Mouse (Mus musculus) hindbrain, embryonic 11.5 days (tissue): ENCODE measurements around the gene 1600014C23Rik. TPM values are rescaled to one million over a fixed set of nuclear protein-coding genes. Genes with fewer than 3 reads are reported as not detected.

Source experiments
- ATAC-seq: fragments of 200-750 bp; cut with Nextera tagmentation; 2 replicates; pipeline ENCODE4 v1.8.0; 2017; ENCODE audit warnings: mild to moderate bottlenecking, moderate TSS enrichment, moderate library complexity; ENCODE audit not compliant: low FRiP score
- DNase-seq: peaks from one replicate; pipeline ENCODE4 v3.0.0-alpha.2; 2015; ENCODE audit warnings: low spot score
- H3K27ac ChIP-seq: fragments of 300-500 bp; sonication (generic); 2 replicates; pipeline ENCODE4 v1.5.1; 2014; ENCODE audit warnings: mild to moderate bottlenecking, low read depth, low read length
- H3K27me3 ChIP-seq: fragments of 300-500 bp; sonication (generic); 2 replicates; pipeline ENCODE4 v1.6.1; 2014; ENCODE audit warnings: mild to moderate bottlenecking, low read length, moderate library complexity, mixed read lengths; ENCODE audit not compliant: control insufficient read depth, insufficient read depth
- H3K36me3 ChIP-seq: fragments of 300-500 bp; sonication (generic); 2 replicates; pipeline ENCODE4 v1.6.1; 2014; ENCODE audit warnings: mild to moderate bottlenecking, low read length, moderate library complexity, mixed read lengths; ENCODE audit not compliant: control insufficient read depth, insufficient read depth
- H3K4me1 ChIP-seq: fragments of 300-500 bp; sonication (generic); replicated peaks from 2 replicates; pipeline ENCODE4 v1.6.1; 2014; ENCODE audit warnings: low read length, mixed read lengths; ENCODE audit not compliant: control insufficient read depth, insufficient read depth
- H3K4me2 ChIP-seq: fragments of 300-500 bp; sonication (generic); replicated peaks from 2 replicates; pipeline ENCODE4 v1.6.1; 2014; ENCODE audit warnings: mild to moderate bottlenecking, low read depth, low read length
- H3K4me3 ChIP-seq: fragments of 300-500 bp; sonication (generic); 2 replicates; pipeline ENCODE4 v1.5.1; 2014; ENCODE audit warnings: low read depth, low read length
- H3K9ac ChIP-seq: fragments of 300-500 bp; sonication (generic); 2 replicates; pipeline ENCODE4 v1.6.1; 2014; ENCODE audit warnings: low read depth, low read length
- H3K9me3 ChIP-seq: fragments of 300-500 bp; sonication (generic); 2 replicates; pipeline ENCODE4 v1.6.1; 2016; ENCODE audit warnings: low read length; ENCODE audit not compliant: control insufficient read depth
- WGBS: fragments of 180-500 bp; shearing (Covaris S2); extraction: QIAGEN DNeasy Blood & Tissue Kit; methylation state at CpG from one replicate; pipeline ENCODE4 v1.1.7; 2014; 5-methylcytosine and 5-hydroxymethylcytosine counted together
- polyA plus RNA-seq: library from polyadenylated mRNA; unstranded; fragments of >200 nt; fragmentation: Nextera tagmentation; extraction: Ambion mirVana; gene quantifications from 2 replicates; pipeline ENCODE4 v1.2.1, GENCODE M21; 2014

Gene 1600014C23Rik
- polyA plus RNA-seq, 1 experiment from 2014 or later = 0.37 TPM

GRCm38 (mm10) chr17:45686093-45686619 lies 47.5 kb downstream of the 1600014C23Rik start, which contains the start of gene Mrpl14:
TSS of gene Mrpl14 (plus strand) at chr17:45686322.
- H3K36me3 ChIP-seq = no peaks in the 10 kb centered on the region

DNA sequence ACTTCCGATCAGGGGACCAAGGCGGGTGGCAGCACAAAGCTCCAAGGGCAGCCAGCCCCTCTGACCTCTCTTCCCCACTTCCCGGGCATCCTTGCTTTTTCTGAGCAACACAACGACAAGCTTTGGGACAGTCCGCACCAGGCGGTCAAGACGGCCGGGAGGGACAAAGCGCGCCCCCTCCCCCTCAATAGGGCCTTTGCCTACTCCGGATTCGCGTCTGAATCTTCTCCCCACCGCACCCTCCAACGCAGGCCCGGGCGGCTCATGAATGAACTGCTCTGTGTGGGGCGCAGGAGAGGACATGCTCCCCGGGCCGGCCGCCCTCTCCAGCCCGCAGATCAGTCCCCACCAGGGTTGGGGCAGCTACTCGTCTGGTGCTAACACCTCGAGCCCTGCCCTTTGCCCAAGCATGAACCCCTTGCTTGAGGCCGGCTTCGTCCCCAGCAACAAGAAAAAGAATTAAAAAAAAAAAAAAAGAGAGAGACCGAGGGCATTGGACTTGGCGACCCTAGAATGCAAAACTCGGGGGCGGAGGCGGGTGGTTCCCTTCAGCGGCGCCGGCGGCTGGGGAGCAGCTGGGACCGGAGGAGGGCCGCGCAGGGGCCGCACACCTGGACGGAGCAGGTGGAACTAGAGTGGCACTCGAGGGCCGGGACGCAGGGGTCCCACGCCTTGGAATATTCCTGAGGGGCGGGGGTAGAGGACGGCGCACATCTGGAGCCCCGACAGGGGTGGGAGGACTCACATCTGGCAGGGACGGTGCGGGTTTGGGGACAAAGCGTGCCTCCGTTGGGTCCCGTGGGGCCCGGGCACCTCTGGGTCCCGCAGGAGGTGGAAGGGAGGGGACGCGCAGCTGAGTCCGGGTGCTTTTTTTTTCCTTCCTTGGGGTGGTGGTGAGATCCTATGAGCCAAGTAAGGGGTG lies 48.2 kb downstream of the 1600014C23Rik start:
- Histone ChIP-seq H3K9me3 (no peaks in the 10 kb centered on the region), H3K4me1 (peaks cover 10% of the 10 kb centered on the region), H3K4me3 (peak overlapping the region; percentile 92), H3K36me3 (no peaks in the 10 kb centered on the region), H3K27ac (peak overlapping the region; percentile 87), H3K4me2 (peak overlapping the region; percentile 91), H3K9ac (peak overlapping the region; percentile 92), H3K27me3 (no peaks in the 10 kb centered on the region)
- peak; percentile 72 for DNase-seq
- WGBS = under 1% methylated on average over 58 of the region's 58 CpGs
- ATAC-seq = peak; percentile 68

More at GRCm38 (mm10) chr17:45686093-45686619, 47.5 kb downstream of the 1600014C23Rik start, which contains the start of gene Mrpl14:
- peak within 1 kb of the TSS; percentile 92 for H3K9ac ChIP-seq
- DNase-seq (peak; percentile 98), ATAC-seq (peak; percentile 92)
- H3K27me3 ChIP-seq = no peaks in the 10 kb centered on the region
- peak within 1 kb of the TSS; percentile 92 for H3K4me3 ChIP-seq
- under 1% methylated on average over 40 of the region's 50 CpGs for WGBS
- peak within 1 kb of the TSS; percentile 91 for H3K4me2 ChIP-seq
- H3K27ac ChIP-seq = peak within 1 kb of the TSS; percentile 87
- H3K9me3 ChIP-seq = no peaks in the 10 kb centered on the region
- peaks cover 5% of the 10 kb centered on the region for H3K4me1 ChIP-seq

GRCm38 (mm10) chr17:45684667-45685131 lies 48.9 kb downstream of the 1600014C23Rik start:
- peak; percentile 16 for ATAC-seq
- WGBS = 29% methylated on average over 14 of the region's 14 CpGs
- peak overlapping the region; percentile 87 for H3K27ac ChIP-seq
- no peaks in the 10 kb centered on the region for H3K9me3 ChIP-seq
- H3K36me3 ChIP-seq = no peaks in the 10 kb centered on the region
- no peaks in the 10 kb centered on the region for H3K27me3 ChIP-seq
- H3K4me1 ChIP-seq = peaks cover 10% of the 10 kb centered on the region
- peak overlapping the region; percentile 92 for H3K9ac ChIP-seq
- peak overlapping the region; percentile 92 for H3K4me3 ChIP-seq
- H3K4me2 ChIP-seq = peak overlapping the region; percentile 91
- no peak for DNase-seq

Other genes with a start within 250 kb of the 1600014C23Rik start
- 13.0 and 14.5 TPM in 2 replicates for gene Aars2, start 227.0 kb downstream of the 1600014C23Rik start, polyA plus RNA-seq
- gene Tcte1, start 210.4 kb downstream of the 1600014C23Rik start, polyA plus RNA-seq = 2.0 and 2.5 TPM in 2 replicates
- 4.7 and 5.6 TPM in 2 replicates for gene Tmem151b, start 184.2 kb downstream of the 1600014C23Rik start, polyA plus RNA-seq
- 5.6 and 9.0 TPM in 2 replicates for gene Nfkbie, start 178.1 kb downstream of the 1600014C23Rik start, polyA plus RNA-seq
- 89.9 and 91.5 TPM in 2 replicates for gene Slc35b2, start 170.0 kb downstream of the 1600014C23Rik start, polyA plus RNA-seq
- 1,644 and 1,674 TPM in 2 replicates for gene Hsp90ab1, start 160.6 kb downstream of the 1600014C23Rik start, polyA plus RNA-seq
- 48.0 and 50.8 TPM in 2 replicates for gene Slc29a1, start 134.2 kb downstream of the 1600014C23Rik start, polyA plus RNA-seq
- gene Mymx, start 131.7 kb downstream of the 1600014C23Rik start, polyA plus RNA-seq = 1.1 and 1.8 TPM in 2 replicates
- gene Capn11, start 74.5 kb downstream of the 1600014C23Rik start, polyA plus RNA-seq = 0.79 and 1.0 TPM in 2 replicates
- 105 and 109 TPM in 2 replicates for gene Mrpl14, start 47.5 kb downstream of the 1600014C23Rik start, polyA plus RNA-seq
- 48.6 and 50.3 TPM in 2 replicates for gene Tmem63b, start 46.9 kb downstream of the 1600014C23Rik start, polyA plus RNA-seq